Mouse (Mus musculus): ENCODE results near the gene Ghrhr.

The Ghrhr gene

DNA sequence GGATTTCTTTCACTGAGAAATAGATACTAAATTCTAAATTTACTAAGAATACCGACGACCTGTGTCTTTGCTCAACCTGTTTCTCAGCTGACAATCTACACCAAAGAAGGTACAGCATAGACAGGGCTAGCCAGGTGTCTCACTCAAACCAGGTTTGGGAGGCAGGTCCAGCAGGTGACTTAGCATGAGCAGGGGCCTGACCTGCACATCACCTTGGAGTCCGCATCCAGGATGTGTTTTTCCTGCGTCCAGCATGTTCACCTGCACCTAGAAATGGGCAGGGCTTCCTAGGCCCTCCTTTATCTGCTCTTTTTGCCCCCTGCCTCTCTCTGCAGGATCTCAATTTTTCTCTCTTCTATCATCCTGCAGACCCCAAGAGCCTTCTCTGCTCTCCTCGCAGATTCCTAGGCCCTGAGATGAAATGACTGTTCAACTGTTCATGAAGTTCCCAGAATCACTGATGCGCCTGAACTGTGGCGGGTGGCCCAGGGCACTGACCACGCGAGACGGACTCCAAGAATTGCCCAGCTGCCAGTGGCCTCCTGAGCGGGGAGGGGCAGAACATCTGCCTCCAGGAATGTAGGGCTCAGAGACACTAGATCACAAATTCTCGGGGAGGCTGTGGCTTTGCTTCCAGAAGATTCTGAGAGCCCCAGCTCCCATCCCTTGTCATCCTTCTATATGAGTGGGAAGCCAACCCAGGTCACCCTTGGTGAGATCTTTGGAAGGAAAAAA is 22.2 kb upstream of the Ghrhr start:
- no peak for DNase-seq

DNA sequence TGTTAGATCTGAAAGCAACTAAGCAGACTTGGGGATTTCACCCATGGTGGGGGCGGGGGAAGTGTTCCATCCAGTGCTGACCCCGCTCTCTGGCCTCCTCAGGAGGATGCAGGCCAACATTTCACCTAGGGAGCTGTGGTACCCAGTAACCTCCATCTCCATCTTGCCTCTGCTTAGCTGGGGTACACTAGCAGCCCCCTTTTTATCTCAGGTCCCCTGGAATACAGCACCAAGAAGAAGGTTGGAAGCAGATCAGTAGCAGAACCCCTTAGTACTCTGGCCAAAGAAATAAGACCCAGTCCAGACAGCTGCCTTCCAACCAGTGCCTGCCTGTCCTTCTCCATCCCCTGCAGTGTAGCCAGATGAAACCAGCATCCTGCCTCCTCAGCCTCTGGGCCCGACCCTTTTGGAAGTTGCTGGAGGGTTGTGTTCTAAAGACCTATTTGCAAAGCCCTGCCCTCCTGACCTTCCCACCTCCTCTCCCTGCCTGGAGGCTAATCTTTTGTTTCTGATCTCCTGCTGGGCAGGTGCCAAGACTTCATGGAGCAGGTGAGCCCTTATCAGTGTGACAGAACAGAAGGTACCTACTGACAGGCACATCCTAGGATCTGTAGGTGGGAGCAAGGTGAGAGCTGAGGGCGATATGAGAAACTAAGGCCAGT is 21.5 kb upstream of the Ghrhr start:
- no peak for DNase-seq

DNA sequence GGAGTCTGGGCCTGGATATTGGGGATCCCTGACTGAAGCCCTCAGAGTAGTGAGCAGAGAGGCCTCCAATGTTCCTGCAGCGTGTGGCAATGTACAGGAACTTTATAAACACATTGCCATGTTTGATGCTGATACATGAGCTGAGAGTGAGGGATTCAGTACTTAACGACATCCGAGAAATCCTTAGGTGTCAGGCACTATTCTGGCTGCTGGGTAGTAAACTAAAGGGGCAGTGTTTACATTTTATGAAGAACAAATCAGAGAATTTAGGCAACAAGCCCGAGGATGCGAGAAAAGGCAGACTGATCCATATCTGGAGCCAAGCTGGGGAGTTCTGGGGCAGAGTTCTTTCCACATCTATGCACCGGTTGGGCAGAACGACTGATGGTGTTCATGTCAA is 20.5 kb upstream of the Ghrhr start:
- no peak for DNase-seq

DNA sequence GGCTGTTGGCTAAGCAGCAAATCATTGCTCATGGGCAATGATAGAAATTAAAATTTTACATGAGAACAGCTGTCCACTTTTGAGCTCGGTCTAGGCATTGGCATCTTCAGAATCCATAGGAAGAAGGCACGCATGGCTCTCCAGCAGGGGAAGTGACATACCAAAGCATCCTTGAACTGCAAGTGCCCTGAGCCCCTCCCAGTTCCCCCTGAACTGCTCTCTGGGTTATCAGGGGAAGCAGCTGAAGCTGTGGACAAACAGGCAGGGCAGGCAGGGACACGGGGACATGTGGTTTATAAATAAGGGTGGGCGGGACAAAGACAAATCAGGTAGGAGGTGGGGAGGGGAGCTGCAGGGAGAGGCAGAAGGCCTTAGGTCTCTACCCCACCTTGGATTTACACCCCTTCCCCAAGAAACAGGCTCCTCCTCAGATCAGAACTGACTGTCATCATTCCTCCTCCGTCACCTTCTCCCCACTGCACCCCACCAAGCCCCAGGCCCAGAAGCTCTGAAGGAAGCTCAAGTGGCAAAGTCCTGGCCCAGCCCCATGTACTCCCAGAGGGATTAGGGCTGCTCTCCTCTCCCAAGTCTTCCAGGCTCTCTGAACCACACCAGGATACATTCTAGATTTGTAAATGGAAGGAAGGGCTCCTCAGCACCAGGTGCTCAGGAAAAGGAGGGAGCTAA is 19.9 kb upstream of the Ghrhr start:
- DNase-seq: no peak

DNA sequence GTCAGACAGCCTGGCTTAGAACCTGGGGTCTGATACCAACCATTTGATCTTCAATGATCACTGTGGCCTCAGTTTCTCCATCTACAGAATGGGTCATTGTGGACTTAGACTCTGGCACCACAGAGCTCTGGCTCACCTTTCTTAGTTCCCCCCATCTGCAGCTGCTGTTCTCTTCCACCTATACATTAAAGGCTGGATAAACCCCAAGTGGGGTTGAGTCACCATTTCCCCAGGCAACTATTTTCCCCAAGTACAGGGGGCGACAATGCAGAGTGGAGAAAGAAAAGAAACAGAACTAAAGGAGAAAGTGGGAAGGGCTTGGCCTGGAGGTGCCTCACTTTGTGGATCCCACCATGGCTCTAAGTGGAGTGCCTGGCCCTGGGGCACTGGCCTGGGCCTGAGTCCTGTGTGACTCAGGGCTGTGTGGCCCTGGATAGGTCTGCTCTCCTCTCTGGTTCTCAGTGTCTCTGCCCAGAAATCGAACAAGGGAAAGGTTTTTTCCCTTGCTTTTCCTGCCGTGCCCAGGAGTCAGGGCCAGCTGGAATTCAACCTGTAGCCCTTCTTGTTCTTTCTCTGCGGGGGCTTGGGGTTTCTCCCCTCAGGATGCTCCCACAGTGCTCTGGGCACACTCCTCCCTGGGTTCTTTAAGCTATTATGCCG is 19.0 kb upstream of the Ghrhr start:
- DNase-seq: no peak

DNA sequence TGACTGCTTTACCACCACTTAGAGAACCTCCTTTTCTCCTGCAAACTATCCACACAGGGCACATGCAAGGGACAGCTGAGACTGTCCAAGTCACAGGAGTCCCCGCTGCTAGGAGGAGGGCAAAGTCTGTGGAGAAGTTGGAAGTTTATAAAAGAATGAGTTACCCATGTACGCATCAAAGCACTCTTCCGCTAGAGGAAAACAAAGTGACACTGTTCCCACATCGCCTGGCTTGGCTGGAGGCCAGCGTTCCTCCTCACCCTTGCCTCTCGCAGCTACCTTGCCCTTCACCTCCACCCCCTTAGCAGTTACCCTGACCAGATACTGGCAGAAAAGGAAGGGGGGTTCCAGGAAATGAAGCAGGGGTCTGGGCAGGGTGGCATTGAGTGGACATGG is 18.5 kb upstream of the Ghrhr start:
- DNase-seq: no peak

DNA sequence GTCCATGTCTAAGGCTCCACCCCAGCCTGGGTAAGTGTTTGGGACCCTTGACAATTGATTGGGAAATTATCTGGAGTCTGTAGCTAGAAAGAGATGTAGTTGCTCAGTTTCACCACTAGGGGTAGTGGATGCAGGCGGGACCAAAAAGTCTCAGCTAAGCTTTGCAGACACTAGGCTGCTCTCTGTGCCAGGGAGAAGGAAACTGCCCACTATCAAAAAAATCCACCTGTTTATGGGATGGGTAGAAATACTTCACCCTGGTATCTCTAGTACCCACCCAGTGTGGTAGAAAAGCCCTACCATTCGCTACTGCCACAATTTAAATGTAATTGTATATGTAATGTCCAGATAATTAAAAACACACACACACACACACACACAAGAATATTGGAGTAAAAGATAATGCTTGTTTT is 17.4 kb upstream of the Ghrhr start:
- DNase-seq: no peak

DNA sequence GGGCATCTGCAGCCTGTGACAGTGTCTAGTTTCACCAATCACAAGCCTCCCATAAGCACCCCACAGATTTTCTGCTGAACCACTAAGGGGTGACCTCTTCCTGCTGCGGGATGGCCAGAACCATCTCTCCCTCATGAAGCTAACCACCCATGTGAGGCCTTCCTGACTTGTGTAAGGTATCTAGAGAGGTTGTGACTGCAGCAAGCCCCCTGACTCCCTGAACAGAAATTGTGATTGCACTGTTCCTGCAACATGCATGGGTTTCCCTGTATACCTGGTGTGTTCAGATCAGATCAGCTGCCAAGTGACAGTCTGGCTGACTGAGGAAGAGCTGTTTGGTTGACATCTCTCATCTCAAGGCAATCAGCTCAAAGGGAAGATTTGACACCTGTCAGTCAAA is 13.4 kb upstream of the Ghrhr start:
- DNase-seq: no peak

DNA sequence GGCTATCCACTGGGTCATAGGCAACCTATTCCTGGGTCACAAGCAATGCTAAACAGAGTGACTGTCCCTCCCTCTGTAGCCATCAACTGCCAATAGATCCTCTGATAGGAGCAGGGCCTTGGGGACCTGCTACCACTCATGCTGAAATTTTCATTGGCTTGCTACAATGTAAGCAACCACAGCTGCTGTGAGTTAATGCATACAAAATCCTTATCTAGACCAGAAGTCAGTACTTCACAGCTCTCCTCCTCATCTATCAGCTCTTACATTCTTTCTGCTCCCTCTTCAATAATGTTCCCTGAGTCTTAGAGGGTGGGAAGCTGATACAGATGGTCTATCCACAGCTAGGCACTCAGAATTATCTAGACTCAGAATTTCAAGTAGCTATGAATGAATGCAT is 9.0 kb upstream of the Ghrhr start:
- no peak for DNase-seq

DNA sequence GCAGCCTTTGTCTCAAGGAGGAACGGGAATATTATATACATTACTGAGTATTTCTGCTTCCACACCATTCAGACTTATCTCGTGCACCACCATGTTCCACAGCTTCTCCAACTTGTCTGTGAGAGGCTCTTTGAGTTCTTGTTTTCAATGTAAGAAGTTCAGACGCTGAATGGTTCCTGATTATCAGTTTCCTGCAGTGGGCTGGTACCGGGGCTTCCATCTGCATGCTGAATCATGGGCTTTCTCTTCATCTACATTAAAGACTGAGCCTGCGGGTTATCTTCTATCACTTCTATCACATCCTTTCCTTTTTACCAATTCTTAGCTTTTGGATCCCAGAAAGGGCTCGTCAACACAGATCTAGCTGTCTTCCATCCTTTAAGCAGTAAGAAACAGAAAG is 5.3 kb upstream of the Ghrhr start:
- no peak for DNase-seq

DNA sequence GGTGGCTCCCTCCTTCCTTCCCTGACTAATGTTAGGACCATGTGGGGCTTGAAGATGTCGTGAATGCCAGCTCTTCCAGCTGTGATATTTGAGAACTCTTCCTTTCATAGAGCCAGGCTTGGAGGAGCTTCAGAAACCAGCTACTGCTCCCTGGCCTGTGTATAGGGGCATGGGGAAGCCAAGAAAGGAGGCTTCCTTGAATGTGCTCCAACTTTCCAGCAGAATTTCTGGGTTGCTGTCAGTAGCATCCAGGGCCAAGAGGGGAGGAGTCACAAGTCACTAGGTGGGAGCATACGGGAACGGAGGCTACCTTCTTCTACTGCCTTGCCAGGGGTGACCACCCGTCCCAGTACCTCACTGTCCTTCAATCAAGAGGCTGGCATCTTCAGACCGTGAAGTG is 416 bp downstream of the Ghrhr start:
- no peak for DNase-seq

DNA sequence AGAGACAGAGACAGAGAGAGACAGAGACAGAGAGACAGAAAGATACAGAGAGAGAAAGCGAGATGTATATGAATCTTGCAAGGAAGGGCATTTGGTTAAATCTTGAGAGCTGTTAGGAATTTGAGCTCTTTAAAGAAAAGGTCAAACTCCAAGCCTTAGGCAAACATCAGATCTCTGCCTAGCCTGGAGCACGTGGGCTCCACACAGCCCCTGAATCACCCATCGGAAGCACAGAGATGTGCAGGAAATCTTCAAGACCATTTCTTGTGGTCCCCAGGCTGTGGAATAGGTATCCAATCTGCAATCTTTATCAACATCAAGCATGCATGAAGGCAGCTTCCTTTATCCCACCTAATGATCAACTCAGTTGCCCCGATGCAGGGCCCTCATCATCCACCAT is 1.4 kb downstream of the Ghrhr start:
- no peak for DNase-seq

DNA sequence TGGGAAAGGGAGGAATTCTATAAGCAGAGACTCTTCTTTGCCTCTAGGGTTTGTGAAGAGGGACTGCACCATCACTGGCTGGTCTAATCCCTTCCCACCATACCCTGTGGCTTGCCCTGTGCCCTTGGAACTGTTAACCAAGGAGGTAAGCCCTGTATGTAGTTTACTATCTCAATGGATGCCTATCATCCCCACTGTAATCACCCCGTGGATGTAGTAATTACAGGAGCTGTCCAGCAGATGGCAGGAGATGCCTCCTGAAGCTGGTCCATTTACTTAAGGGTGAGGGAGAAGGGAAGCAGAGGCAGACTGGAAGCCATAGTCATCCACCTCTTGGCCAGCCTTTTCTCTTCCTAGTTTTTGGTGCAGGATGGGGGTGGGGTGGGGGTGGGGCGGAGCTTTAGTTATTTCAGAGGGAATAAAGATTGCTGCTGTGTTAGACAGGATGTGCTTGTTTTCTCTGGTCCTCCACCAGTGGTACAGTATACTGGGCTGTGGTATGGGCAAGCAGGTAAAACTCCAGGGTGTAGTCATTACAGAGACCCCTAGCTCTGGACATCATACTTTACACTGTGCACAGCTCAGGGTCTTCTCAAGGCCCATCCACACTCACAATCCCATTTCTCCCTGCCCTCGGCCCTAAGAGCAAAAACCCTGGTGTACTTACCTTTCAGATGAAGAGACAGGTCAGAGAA is 3.7 kb downstream of the Ghrhr start:
- DNase-seq: no peak

DNA sequence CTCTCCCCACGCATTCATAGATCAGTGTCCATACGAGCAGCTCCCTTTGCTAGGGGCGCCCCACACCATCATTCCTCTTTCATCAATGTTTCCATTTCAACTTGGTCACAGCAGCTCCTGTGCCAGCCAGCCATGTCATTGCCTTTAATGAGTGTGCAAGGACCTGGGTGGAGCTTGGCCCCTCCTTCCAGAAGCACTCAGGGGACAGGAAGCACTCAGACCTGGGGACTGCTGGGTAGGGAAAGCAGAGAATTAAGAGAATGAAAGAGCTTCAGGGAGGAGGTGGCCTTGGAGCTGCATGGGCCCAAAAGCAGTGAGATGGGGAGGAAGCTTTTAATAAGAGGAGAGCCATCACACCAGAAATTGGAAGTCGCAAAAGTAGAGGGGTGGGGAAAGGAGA is 5.9 kb downstream of the Ghrhr start:
- DNase-seq: no peak

DNA sequence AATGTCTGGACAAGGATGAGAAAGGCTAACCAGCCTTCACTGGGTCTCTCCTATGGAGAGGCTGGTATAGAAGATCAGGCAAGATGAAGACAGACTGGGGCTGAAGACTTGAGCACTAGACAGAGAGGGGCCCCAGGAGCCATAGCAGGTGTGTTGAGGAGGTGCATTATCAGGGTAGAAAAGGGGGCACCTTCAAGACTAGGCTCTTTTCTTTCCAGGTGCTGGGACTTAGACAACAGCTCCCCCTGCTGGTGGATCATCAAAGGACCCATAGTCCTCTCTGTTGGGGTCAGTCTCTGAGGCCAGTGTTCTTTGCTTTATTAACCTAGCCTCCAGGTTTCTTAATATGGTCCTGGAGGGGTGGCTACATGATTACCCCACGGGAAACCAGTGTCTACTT is 7.8 kb downstream of the Ghrhr start:
- no peak for DNase-seq

DNA sequence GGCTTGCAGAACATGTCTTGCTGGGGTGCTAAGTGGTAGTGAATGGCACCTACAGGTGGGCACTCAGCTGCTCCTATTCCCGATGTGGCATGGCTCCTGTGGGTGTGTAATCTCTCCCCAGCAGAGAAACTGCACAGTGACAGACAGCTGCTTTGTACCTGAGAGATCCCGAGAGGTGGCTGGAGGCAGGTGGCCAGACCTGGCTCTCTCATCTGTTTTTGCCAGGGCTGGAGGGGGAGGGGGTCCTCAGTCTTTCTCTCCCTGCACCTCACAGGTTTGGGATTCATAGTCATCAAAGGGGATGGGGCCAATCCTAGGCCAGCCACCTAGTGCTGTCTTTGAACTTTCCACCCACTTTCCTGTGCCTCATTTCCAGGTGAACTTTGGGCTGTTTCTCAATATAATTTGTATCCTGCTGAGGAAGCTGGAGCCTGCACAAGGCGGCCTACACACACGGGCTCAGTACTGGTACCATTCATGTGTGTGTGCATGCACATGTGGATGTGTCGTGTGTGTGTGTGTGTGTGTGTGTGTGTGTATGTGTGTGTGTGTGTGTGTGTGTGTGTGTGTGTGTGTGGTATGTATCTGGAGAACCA is 8.4 kb downstream of the Ghrhr start:
- no peak for DNase-seq

DNA sequence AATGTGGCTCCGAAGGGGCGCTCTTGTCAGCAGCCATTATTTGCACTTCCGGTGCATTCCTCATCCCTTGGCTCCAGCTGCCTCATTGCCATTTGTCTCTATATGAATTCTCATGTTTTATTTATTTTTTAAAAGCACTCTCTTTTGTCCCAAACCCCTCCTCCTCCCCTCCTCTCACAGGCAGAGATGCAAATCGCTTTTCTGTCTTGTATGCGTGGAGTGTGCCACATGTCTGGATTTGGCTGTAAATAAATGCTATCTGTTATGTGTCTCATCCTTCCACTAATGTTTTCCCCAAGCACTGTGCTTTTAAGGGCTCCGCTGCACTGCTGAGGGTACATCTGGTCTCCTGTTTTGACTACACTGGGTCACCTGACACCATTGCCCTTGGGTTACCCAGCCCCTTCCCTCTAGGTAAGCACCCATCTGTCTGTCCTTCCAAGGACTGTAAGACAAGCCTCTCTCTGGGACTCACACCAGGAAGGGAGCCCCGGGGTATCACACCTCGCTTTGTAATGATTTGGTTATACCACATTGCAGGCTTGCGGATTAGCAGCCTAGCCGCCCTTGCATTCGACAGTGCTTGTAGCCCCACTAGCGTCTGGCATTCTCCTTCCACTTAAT is 12.6 kb downstream of the Ghrhr start:
- no peak for DNase-seq

DNA sequence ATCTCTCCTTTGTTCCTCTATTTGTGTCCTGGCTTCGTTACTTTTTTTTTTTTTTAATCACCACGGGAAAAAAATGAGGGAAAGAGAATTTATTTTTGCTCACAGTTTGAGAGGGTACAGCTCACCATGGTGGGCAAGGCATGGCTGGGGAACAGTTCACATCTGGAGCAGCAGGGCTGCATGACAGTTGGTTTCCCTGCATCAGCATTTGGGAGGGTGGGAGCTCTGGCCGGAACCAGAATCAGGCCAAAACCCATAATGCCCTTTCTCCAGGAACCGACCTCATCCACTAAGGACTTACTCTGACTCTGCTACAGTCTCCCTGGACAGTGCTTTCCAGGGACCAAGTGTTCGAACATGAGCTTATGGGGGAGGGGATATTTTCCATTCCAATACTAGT is 13.2 kb downstream of the Ghrhr start:
- no peak for DNase-seq

DNA sequence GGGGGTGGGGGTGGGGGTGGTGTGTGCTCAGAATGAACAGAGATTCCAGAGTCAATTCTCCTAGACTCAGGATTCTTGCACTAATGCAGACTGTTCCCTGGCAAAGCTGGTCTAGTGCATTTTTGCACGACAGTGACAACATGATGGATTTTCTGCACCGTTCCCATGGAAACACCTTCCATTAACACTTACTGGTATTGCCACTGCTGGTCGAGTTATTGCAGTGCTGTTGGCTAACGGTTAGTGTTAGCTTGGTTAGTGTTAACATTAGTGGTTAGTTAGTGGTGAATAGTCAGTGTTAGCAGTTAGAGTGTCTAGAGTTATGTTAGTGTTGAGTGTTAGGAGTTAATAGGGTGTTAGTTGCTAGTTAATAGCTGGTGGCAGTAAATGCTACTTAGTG is 15.7 kb downstream of the Ghrhr start:
- DNase-seq: no peak

DNA sequence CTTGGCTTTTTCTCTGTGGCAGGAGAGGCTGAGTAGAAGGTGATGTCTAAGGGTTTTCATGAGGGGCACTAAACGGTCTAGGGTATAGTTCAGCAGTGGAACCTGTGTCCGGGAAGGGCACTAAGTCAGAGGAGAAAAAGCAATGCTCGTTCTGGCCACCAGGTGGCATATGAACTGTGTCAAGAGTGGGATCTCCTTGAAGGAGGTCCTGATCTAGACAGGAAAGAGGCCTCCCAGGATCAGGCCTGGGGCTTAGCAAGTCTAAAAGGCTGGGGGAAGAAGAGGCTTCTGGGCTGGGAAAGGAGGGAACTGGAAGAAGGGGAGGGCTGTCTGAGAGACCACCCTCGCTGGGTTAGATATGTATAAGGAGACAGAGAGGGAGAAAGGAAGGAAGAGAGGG is 16.4 kb downstream of the Ghrhr start:
- DNase-seq: peak; percentile 74

DNA sequence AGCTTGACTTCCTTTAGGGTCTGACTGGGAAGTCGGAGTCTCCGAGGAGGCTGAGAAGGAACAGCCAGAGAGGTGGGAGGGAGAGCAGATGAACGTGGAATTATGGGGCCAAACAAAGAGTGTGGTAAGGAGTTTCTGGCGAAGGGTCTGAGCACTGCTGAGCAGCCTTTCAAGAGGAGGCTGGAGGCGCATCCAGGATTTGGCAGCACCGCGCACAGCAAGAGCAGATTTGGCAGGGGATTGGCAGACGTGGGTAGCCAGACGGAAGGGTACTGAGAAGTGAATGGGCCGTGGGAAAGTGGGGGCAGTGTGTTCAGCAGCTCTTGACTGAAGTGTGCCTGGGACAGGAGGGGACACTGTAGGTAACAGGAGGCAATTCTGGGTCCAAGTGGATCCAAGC is 18.8 kb downstream of the Ghrhr start:
- peak; percentile 92 for DNase-seq

DNA sequence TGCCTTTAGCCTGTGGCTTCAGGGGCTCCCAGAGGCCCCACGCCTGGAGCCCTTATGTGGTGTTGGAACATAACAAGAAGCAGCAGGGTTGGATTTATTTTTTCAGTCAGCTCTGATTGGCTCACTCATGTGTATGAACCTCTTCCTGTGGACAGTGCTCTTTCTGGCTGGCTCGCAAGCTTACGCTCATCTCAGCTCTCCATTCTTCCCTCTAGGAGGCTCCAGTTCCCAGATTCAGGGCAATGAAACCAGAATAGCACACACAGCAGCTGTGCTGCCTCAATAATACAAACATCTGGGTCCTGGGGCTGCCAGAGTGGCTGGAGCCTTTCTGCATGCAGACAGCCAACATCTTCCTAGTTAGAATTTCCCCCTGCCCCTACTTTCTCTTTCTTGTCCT is 20.1 kb downstream of the Ghrhr start:
- DNase-seq: peak; percentile 68

Measured in cerebellum, adult 9-11 months (tissue).